Mouse (Mus musculus): Measurements from ENCODE around the gene Galnt10.

Galnt10 gene

DNA sequence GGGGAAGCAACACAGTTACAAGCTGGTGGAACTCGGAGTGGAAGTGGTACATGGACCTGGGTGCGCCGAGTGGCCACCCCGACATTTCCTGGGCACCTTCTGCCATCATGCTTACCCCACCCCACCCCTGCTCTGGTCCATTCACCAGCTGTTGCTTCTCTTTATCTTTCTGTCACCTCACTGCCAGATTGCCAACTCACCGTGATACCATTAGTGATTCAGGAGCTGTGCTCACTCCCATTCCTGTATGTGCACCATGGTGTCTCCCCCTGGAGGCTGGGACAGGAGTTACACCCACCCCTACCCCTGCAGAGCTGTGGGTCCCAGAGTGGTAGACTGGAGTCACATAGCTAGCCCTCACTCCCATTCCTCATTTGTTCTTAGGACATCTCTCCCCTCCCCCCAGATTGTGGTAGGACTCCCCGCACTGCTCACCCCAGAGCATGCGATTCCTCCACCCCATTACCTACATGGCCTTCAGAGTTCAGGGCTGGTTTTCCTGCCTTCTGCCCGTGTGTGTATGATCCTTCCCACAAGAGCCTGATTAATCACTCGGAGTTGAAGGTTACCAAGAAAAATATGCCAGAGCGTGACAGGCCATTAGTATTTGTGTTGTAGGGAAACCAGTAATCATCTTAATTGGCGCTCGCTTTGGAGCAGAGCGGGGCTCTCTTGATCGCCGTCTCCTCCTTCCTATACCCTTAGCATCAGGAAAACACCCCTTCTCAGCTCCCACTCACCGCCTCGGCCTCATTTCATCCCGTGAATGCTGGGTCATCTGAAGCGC, 102.2 kb downstream of the Galnt10 start:
- DNase-seq, result peak; percentile 40

GRCm38 (mm10) chr11:57753538-57754203, 108.4 kb downstream of the Galnt10 start:
- no peak for DNase-seq

- DNase-seq, result no peak
Observed at GRCm38 (mm10) chr11:57758621-57759020, 113.4 kb downstream of the Galnt10 start.

DNA sequence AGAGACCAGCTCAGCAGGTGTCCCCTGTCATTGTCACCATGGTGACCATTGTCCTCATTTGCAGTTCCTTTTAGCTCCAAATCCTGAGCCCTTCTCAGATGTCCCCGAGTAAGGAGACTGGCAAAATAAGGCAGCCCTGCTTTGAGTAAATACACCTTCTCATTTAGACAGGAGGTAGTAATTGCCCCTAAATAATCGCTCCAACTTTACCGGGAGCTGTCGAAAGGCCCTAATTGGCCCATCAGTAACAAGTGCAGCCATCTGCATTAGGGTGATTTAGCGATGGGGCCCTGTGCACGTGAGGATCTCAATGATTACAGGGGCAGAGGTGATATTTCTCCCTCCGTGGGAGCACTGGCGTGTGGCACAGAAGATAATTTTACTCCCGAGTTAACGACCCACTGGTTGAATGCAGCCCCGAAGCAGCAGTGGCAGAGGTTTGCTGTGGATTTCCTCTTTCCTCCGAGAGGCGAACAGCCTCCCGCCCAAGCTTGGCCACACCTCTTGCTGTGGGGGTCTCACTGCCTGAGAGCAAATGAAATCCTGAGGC, 115.3 kb downstream of the Galnt10 start:
- DNase-seq, result no peak

GRCm38 (mm10) chr11:57761347-57761746, 116.1 kb downstream of the Galnt10 start:
- no peak for DNase-seq

DNA sequence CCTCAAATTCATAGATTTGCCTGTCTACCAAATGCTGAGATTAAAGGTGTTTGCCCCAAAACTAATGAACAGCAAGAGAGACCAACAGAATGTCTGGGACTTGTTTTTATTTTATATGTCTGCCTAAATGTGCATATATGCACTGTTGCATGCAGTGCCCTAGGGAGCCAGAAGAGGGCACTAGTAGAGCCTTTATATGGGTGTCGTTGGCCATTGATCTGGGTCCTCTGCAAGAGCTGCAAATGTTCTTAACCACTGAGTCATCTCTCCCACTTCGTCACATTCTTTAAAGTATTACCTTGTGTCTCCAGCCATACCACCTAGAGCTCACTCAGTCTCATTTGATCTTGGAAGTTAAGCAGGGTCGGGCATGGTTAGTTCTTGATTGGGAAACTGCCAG, 118.9 kb downstream of the Galnt10 start:
- no peak for DNase-seq

DNA sequence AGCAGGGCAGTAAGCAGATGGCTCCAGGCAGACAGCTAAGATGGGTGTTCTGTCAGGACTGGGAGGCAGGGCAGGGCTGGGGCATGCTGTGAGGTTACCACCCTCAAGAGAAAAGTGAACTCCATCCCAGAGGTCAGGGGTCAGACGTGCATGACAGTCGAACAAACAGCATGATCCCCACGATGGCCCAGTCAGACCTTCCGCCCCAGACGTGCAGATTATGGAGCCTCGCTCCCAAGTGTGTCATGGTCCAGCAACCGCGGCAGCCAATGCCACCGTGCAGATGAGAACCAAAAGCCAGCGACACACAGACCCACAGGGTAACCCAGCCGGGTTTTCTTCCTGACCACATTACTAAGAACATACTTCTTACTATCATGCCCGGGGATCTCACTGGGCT, 121.4 kb downstream of the Galnt10 start:
- no peak for DNase-seq

- DNase-seq, result no peak
Observed at GRCm38 (mm10) chr11:57767171-57767570, 121.9 kb downstream of the Galnt10 start.

DNA sequence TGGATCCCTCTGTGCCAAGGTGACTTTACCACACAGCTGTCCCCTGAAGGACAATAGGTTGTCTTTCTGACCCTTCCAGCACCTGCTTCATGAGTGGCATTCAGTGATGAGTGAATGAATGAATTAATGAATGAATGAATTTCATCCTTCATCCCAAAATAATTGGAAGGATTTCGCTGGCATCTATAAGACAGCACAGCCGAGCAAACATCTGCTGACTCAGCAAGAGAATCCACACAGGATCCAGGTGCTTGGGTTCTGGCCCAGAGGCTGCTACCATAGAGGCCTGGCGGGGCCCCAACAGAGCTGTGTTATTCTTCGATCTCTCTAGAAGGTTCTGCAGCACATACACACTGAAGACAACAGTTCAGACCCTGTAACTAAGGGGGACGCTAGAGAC, 125.5 kb downstream of the Galnt10 start:
- DNase-seq, result no peak

- DNase-seq, result no peak
Observed at GRCm38 (mm10) chr11:57771676-57772075, 126.4 kb downstream of the Galnt10 start.

- DNase-seq, result no peak
Observed at GRCm38 (mm10) chr11:57773479-57773878, 128.2 kb downstream of the Galnt10 start.

GRCm38 (mm10) chr11:57773936-57774335, 128.7 kb downstream of the Galnt10 start:
- no peak for DNase-seq

DNA sequence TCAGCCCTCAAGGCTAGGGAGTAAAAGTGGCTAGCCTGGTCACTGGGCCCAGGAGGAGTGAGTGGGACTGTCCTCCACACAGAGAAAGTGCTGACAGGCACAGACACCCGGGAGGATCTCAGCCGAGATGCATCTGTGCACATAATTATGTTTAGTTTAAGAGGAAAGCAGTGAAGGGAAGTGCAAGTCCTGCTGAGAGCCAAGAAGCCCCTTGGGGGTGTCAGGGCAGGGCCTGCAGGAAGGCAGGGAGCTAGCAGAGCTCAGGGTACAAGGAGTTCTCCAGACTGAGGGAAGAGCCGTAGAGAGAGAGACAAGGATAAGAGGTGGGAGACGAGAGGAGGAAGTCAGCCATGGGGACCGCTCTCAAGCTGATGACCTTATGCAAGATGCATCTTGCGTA, 130.6 kb downstream of the Galnt10 start:
- DNase-seq, result no peak

GRCm38 (mm10) chr11:57776546-57776945, 131.3 kb downstream of the Galnt10 start:
- no peak for DNase-seq

- DNase-seq, result peak; percentile 38
Observed at GRCm38 (mm10) chr11:57778349-57778748, 133.1 kb downstream of the Galnt10 start.

- DNase-seq, result no peak
Observed at GRCm38 (mm10) chr11:57779824-57780223, 134.6 kb downstream of the Galnt10 start.

DNA sequence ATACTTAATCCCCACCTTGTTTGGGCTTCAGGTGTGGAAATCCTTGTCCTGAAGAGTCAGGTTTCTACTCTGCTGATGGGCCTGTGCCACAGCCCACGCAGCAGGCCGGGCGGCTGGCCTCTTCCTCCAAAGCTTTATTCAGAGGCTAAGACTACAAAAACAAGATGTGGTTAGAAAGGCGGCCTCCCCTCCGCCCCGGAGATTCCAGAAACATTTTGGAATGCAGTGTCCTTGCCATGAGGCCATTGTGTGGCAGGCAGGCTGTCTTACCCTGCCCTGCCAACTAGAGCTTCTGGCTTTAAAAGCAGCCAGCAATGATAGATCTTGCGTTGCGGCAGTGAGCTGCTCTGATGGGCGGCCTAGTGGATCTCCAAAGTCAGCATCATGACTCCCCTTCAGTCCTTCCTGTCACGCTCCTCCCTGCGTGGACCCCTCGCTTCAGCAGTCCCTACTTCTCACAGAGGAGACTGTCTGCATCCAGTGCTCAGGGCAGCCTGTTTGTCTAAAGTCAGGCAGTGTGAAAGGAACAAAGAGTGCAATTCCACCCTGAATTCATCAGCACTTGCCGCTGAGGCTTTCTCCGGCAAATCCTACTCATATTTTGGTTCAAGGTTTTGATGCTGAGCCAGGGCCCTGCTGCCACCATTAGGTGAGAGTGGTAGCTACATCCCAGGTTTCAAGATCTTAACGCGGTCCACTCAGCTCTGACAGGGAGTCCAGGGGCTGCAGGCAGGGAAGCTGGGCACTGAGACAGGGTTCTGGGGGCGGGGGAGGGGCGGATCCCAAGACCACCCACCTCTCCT, 141.6 kb downstream of the Galnt10 start:
- DNase-seq, result peak; percentile 42

GRCm38 (mm10) chr11:57787913-57788312, 142.7 kb downstream of the Galnt10 start:
- DNase-seq, result peak; percentile 76

GRCm38 (mm10) chr11:57790866-57791535, 145.8 kb downstream of the Galnt10 start:
- DNase-seq, result no peak

GRCm38 (mm10) chr11:57795086-57795485, 149.8 kb downstream of the Galnt10 start:
- DNase-seq, result no peak

DNA sequence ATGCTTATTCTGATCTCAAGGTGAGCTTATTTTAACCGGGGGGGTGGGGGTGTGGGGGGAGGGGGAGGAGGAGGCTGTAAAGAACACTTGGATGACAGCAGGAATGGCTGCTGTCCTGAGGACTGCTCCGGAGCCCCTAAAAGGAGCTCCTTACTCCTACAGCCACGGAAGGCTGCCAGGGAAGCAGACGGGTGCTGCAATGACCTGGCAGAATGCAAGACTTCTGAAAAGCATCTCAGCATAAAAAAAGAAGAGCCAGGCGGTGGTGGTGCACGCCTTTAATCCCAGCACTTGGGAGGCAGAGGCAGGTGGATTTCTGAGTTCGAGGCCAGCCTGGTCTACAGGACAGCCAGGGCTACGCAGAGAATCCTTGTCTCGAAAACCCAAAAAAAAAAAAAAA, 152.6 kb downstream of the Galnt10 start:
- DNase-seq, result no peak

DNA sequence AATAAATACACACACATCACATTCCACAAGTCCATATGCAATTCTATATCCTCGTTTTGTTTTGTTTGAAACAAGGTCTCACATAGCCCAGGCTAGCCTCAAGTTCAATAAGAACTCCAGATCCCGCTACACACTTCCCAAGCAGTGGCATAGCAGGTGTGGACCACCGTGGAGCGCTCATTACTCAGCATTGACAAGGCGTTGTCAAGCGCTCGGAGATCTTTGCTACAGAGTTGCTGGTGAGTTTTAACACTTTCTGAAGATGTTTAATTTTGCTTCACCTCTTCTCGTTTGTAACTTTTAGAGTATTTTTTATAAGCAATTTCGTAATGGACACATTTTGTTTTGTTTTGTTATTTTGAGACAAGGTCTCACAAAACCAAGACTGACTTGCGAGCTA, 154.2 kb downstream of the Galnt10 start:
- DNase-seq, result no peak

Measured in kidney, adult 18-20 months (tissue).